Mouse (Mus musculus) limb, embryonic 14.5 days (tissue): ENCODE results near the gene Olfr196. TPM values are rescaled to one million over a fixed set of nuclear protein-coding genes. Genes with fewer than 3 reads are reported as not detected.

Source experiments
- ATAC-seq: fragments of 200-750 bp; cut with Nextera tagmentation; 2 replicates; pipeline ENCODE4 v1.8.0; 2017; ENCODE audit warnings: low read depth, moderate number of reproducible peaks, moderate TSS enrichment; ENCODE audit not compliant: low FRiP score
- DNase-seq: peaks from one replicate; pipeline ENCODE4 v3.0.0-alpha.2; 2015; ENCODE audit warnings: low spot score
- H3K27ac ChIP-seq: fragments of 300-500 bp; sonication (generic); replicated peaks from 2 replicates; pipeline ENCODE4 v1.5.1; 2014; ENCODE audit warnings: low read depth, mild to moderate bottlenecking, low read length, moderate library complexity, mixed read lengths
- H3K27me3 ChIP-seq: fragments of 300-500 bp; sonication (generic); 2 replicates; pipeline ENCODE4 v1.6.1; 2014; ENCODE audit warnings: low read length, mixed read lengths; ENCODE audit not compliant: control insufficient read depth, insufficient read depth
- H3K36me3 ChIP-seq: fragments of 300-500 bp; sonication (generic); 2 replicates; pipeline ENCODE4 v1.6.1; 2014; ENCODE audit warnings: mild to moderate bottlenecking, low read length, moderate library complexity, mixed read lengths; ENCODE audit not compliant: control insufficient read depth, insufficient read depth
- H3K4me1 ChIP-seq: fragments of 300-500 bp; sonication (generic); 2 replicates; pipeline ENCODE4 v1.6.1; 2014; ENCODE audit warnings: antibody characterized with exemption, low read length, mixed read lengths; ENCODE audit not compliant: control insufficient read depth, insufficient read depth
- H3K4me2 ChIP-seq: fragments of 300-500 bp; sonication (generic); replicated peaks from 2 replicates; pipeline ENCODE4 v1.6.1; 2014; ENCODE audit warnings: low read depth, mild to moderate bottlenecking, low read length, moderate library complexity; ENCODE audit not compliant: severe bottlenecking
- H3K4me3 ChIP-seq: fragments of 300-500 bp; sonication (generic); replicated peaks from 2 replicates; pipeline ENCODE4 v1.5.1; 2014; ENCODE audit warnings: low read length
- H3K9ac ChIP-seq: fragments of 300-500 bp; sonication (generic); 2 replicates; pipeline ENCODE4 v1.6.1; 2014; ENCODE audit warnings: mild to moderate bottlenecking, low read depth, low read length, moderate library complexity; ENCODE audit not compliant: severe bottlenecking
- H3K9me3 ChIP-seq: fragments of 300-500 bp; sonication (generic); 2 replicates; pipeline ENCODE4 v1.6.1; 2016; ENCODE audit warnings: low read length; ENCODE audit not compliant: control insufficient read depth
- POLR2A ChIP-seq: fragments of 200-500 bp; IDR thresholded peaks from 2 replicates; pipeline ENCODE4 v1.8.0; 2012; ENCODE audit warnings: inconsistent platforms, mild to moderate bottlenecking, moderate library complexity, borderline replicate concordance; ENCODE audit not compliant: insufficient read depth, insufficient read length; ENCODE audit errors: extremely low read depth
- WGBS: fragments of 180-500 bp; shearing (Covaris S2); extraction: QIAGEN DNeasy Blood & Tissue Kit; methylation state at CpG from one replicate; pipeline ENCODE4 v1.1.7; 2014; 5-methylcytosine and 5-hydroxymethylcytosine counted together
- polyA plus RNA-seq, 2 experiments: library from polyadenylated mRNA; depleted of rRNA in 1 of 2; stranded (reverse) in 1 of 2; unstranded in 1 of 2; fragments of >200 nt; fragmentation: Nextera tagmentation in 1 of 2; extraction: Ambion mirVana in 1 of 2; gene quantifications; 2 replicates each; pipeline versions ENCODE4 v1.2.1 to v1.2.3; 2012 to 2014

Gene Olfr196
- polyA plus RNA-seq, 2 experiments = not detected

DNA sequence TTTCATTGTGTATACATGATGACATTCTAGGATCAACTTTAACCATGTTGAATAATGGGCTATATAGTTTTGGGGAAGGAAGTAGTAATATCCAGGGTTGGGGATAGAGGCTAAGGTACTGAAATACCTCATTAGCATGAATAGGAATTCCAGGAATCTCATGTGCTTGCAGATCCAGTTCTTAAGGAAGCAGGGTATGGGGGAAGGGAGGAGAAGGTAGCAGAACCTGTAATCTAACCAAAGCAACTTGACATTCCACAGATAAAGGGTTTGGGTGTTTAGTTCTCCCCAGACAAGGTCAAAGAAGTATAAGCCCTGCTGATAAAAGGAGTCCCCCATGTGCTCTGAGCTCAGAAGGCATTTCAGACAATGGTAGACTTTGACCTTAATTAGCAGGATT is 29.1 kb downstream of the Olfr196 start:
- Histone ChIP-seq H3K4me1 (no peaks in the 10 kb centered on the region), H3K27me3 (no peaks in the 10 kb centered on the region), H3K36me3 (no peaks in the 10 kb centered on the region), H3K27ac (no peak overlapping the region), H3K4me3 (no peak overlapping the region), H3K9ac (no peak overlapping the region), H3K9me3 (no peaks in the 10 kb centered on the region), H3K4me2 (no peak overlapping the region)
- DNase-seq (no peak), ATAC-seq (no peak)
- TF ChIP-seq POLR2A = no peak

DNA sequence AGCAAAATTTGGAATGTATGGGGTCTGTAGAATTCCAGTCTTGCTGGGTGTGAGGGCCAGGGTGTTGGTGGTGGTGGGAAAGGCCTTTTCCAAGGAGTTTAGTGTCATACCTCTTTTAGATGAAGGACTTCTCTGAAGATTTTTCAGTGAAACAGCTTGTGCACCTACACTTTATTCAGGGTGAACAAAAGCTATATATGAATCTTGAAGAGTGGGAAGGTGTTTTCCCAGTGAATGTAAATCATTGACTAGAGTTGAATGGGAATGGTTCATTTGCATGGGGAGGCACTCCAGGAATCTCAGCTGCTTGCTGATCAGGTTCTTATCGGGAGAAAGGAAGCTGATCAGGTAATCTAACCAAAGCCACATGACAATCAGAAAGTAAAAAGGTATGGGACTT is 39.5 kb downstream of the Olfr196 start:
- Histone ChIP-seq H3K27me3 (no peaks in the 10 kb centered on the region), H3K9me3 (no peaks in the 10 kb centered on the region), H3K4me2 (no peak overlapping the region), H3K27ac (no peak overlapping the region), H3K36me3 (no peaks in the 10 kb centered on the region), H3K4me1 (no peaks in the 10 kb centered on the region), H3K9ac (no peak overlapping the region), H3K4me3 (no peak overlapping the region)
- no peak for TF ChIP-seq POLR2A
- 93% methylated on average over 1 of the region's 1 CpGs for WGBS
- ATAC-seq (no peak), DNase-seq (no peak)

DNA sequence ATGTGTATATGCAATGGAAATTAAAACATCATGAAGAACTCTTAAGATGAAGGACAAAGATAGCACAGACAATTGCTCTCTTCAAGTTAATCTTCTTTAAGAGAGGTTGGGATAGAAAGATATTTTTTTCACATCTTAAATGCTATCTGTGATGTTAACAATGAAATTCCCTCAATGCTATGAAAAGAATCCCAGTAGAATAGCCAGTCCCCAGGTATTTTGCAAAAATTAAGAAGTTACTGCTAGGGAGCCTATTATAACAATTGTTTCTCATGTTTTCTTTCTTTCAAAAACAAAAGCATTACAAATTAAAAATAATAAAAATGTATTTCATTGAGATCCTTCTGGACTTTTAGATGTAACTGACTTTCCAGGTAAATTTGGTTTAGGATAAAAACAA is 49.3 kb downstream of the Olfr196 start, which contains the start of gene Olfr194:
TSS of gene Olfr194 (minus strand) at position 101 of the 400 bp plus-strand sequence.
- Histone ChIP-seq H3K27ac (no peak within 1 kb of the TSS), H3K4me1 (no peaks in the 10 kb centered on the region), H3K4me2 (no peak within 1 kb of the TSS), H3K4me3 (no peak within 1 kb of the TSS), H3K27me3 (no peaks in the 10 kb centered on the region), H3K9me3 (no peaks in the 10 kb centered on the region), H3K9ac (no peak within 1 kb of the TSS), H3K36me3 (no peaks in the 10 kb centered on the region)
- ATAC-seq (no peak), DNase-seq (no peak)
- no peak for TF ChIP-seq POLR2A

Other genes with a start within 250 kb of the Olfr196 start
- gene Olfr181, start 241.7 kb downstream of the Olfr196 start, polyA plus RNA-seq (2012; rRNA removed) = not detected in 2 replicates
- gene Olfr181, start 241.7 kb downstream of the Olfr196 start, polyA plus RNA-seq (2014; fragmentation: Nextera tagmentation; extraction: Ambion mirVana) = not detected in 2 replicates
- not detected in 2 replicates for gene Olfr180, start 241.1 kb downstream of the Olfr196 start, polyA plus RNA-seq (2012; rRNA removed)
- gene Olfr180, start 241.1 kb downstream of the Olfr196 start, polyA plus RNA-seq (2014; fragmentation: Nextera tagmentation; extraction: Ambion mirVana) = not detected in 2 replicates
- gene Olfr183, start 175.1 kb downstream of the Olfr196 start, polyA plus RNA-seq (2012; rRNA removed) = not detected in 2 replicates
- gene Olfr183, start 175.1 kb downstream of the Olfr196 start, polyA plus RNA-seq (2014; fragmentation: Nextera tagmentation; extraction: Ambion mirVana) = not detected in 2 replicates
- not detected in 2 replicates for gene Olfr186, start 140.2 kb downstream of the Olfr196 start, polyA plus RNA-seq (2012; rRNA removed)
- not detected in 2 replicates for gene Olfr186, start 140.2 kb downstream of the Olfr196 start, polyA plus RNA-seq (2014; fragmentation: Nextera tagmentation; extraction: Ambion mirVana)
- gene Olfr187, start 130.7 kb downstream of the Olfr196 start, polyA plus RNA-seq (2012; rRNA removed) = not detected in 2 replicates
- not detected in 2 replicates for gene Olfr187, start 130.7 kb downstream of the Olfr196 start, polyA plus RNA-seq (2014; fragmentation: Nextera tagmentation; extraction: Ambion mirVana)
- gene Olfr190, start 92.4 kb downstream of the Olfr196 start, polyA plus RNA-seq (2012; rRNA removed) = not detected in 2 replicates
- not detected in 2 replicates for gene Olfr190, start 92.4 kb downstream of the Olfr196 start, polyA plus RNA-seq (2014; fragmentation: Nextera tagmentation; extraction: Ambion mirVana)
- gene Olfr191, start 80.6 kb downstream of the Olfr196 start, polyA plus RNA-seq (2012; rRNA removed) = not detected in 2 replicates
- gene Olfr191, start 80.6 kb downstream of the Olfr196 start, polyA plus RNA-seq (2014; fragmentation: Nextera tagmentation; extraction: Ambion mirVana) = not detected in 2 replicates
- not detected in 2 replicates for gene Olfr193, start 58.6 kb downstream of the Olfr196 start, polyA plus RNA-seq (2012; rRNA removed)
- gene Olfr193, start 58.6 kb downstream of the Olfr196 start, polyA plus RNA-seq (2014; fragmentation: Nextera tagmentation; extraction: Ambion mirVana) = not detected in 2 replicates
- not detected in 2 replicates for gene Olfr194, start 49.4 kb downstream of the Olfr196 start, polyA plus RNA-seq (2012; rRNA removed)
- not detected in 2 replicates for gene Olfr194, start 49.4 kb downstream of the Olfr196 start, polyA plus RNA-seq (2014; fragmentation: Nextera tagmentation; extraction: Ambion mirVana)
- not detected in 2 replicates for gene Olfr195, start 23.4 kb downstream of the Olfr196 start, polyA plus RNA-seq (2012; rRNA removed)
- not detected in 2 replicates for gene Olfr195, start 23.4 kb downstream of the Olfr196 start, polyA plus RNA-seq (2014; fragmentation: Nextera tagmentation; extraction: Ambion mirVana)
- not detected in 2 replicates for gene Olfr198, start 33.1 kb upstream of the Olfr196 start, polyA plus RNA-seq (2012; rRNA removed)
- gene Olfr198, start 33.1 kb upstream of the Olfr196 start, polyA plus RNA-seq (2014; fragmentation: Nextera tagmentation; extraction: Ambion mirVana) = not detected in 2 replicates
- not detected in 2 replicates for gene Olfr199, start 49.3 kb upstream of the Olfr196 start, polyA plus RNA-seq (2012; rRNA removed)
- not detected in 2 replicates for gene Olfr199, start 49.3 kb upstream of the Olfr196 start, polyA plus RNA-seq (2014; fragmentation: Nextera tagmentation; extraction: Ambion mirVana)
- not detected in 2 replicates for gene Olfr201, start 102.2 kb upstream of the Olfr196 start, polyA plus RNA-seq (2012; rRNA removed)
- not detected in 2 replicates for gene Olfr201, start 102.2 kb upstream of the Olfr196 start, polyA plus RNA-seq (2014; fragmentation: Nextera tagmentation; extraction: Ambion mirVana)
- gene Olfr202, start 116.3 kb upstream of the Olfr196 start, polyA plus RNA-seq (2012; rRNA removed) = not detected in 2 replicates
- not detected in 2 replicates for gene Olfr202, start 116.3 kb upstream of the Olfr196 start, polyA plus RNA-seq (2014; fragmentation: Nextera tagmentation; extraction: Ambion mirVana)
- gene Olfr203, start 128.4 kb upstream of the Olfr196 start, polyA plus RNA-seq (2012; rRNA removed) = not detected in 2 replicates
- not detected in 2 replicates for gene Olfr203, start 128.4 kb upstream of the Olfr196 start, polyA plus RNA-seq (2014; fragmentation: Nextera tagmentation; extraction: Ambion mirVana)
- not detected in 2 replicates for gene Olfr204, start 147.8 kb upstream of the Olfr196 start, polyA plus RNA-seq (2012; rRNA removed)
- not detected in 2 replicates for gene Olfr204, start 147.8 kb upstream of the Olfr196 start, polyA plus RNA-seq (2014; fragmentation: Nextera tagmentation; extraction: Ambion mirVana)
- not detected in 2 replicates for gene Olfr205, start 160.7 kb upstream of the Olfr196 start, polyA plus RNA-seq (2012; rRNA removed)
- gene Olfr205, start 160.7 kb upstream of the Olfr196 start, polyA plus RNA-seq (2014; fragmentation: Nextera tagmentation; extraction: Ambion mirVana) = not detected in 2 replicates
- gene Olfr206, start 178.8 kb upstream of the Olfr196 start, polyA plus RNA-seq (2012; rRNA removed) = not detected in 2 replicates
- not detected in 2 replicates for gene Olfr206, start 178.8 kb upstream of the Olfr196 start, polyA plus RNA-seq (2014; fragmentation: Nextera tagmentation; extraction: Ambion mirVana)
- not detected in 2 replicates for gene Olfr209, start 193.5 kb upstream of the Olfr196 start, polyA plus RNA-seq (2012; rRNA removed)
- gene Olfr209, start 193.5 kb upstream of the Olfr196 start, polyA plus RNA-seq (2014; fragmentation: Nextera tagmentation; extraction: Ambion mirVana) = not detected in 2 replicates
- 0.01 and 0.06 TPM in 2 replicates for gene Gabrr3, start 236.9 kb upstream of the Olfr196 start, polyA plus RNA-seq (2012; rRNA removed)
- gene Gabrr3, start 236.9 kb upstream of the Olfr196 start, polyA plus RNA-seq (2014; fragmentation: Nextera tagmentation; extraction: Ambion mirVana) = 0.07 TPM in 1 of 2 replicates, not detected in the other